Mouse (Mus musculus): ENCODE measurements around the gene Gm17509.

GRCm38 (mm10) chr13:117235530-117236212 is 14.8 kb upstream of the Gm17509 start:
- TF ChIP-seq CTCF (conservative IDR thresholded peaks at IDR 0.05; ENCODE audit: low read length), result no peak
- TF ChIP-seq NANOG (IDR thresholded peaks at IDR 0.05; ENCODE audit: borderline replicate concordance, low read length), result no peak

Data from E14TG2a.4 (cell line).